In genomic region chr11:31563826-31564741, GRCm38 (mm10) we compare ENCODE assay signal across 10 mouse cellular contexts.
A peak's percentile ranks its signal among the peaks of the same experiment; 100 is the strongest.
DNase-seq lines count a peak whose midpoint lies in the region; ATAC-seq and TF ChIP-seq lines count a peak whose summit lies in the region.
"Had no signal": no experiment of that assay in that cellular context is flagged by ENCODE, and none has a peak within 500 bp of the region (broad histone marks: within the 10 kb centered on the region; RNA-seq: fewer than 3 reads in every experiment).

No protein-coding gene starts in this region.

- no peak overlapping the region for H3K4me3 ChIP-seq in lung, adult 2 months (replicated peaks; ENCODE audit: extremely low read depth, low read depth, low read length)
- H3K4me3 ChIP-seq in heart, embryonic 13.5 days, result no peak overlapping the region
- no peak overlapping the region for H3K4me3 ChIP-seq in stomach, postnatal 0 days (ENCODE audit: low read depth, low read length)
- H3K4me3 ChIP-seq in hindbrain, embryonic 16.5 days (ENCODE audit: low read length), result no peak overlapping the region
- no peak overlapping the region for H3K4me3 ChIP-seq in hindbrain, embryonic 10.5 days
- H3K4me3 ChIP-seq in thymus, adult 2 months (ENCODE audit: control insufficient read depth, insufficient read depth, low read length), result no peak overlapping the region
- H3K4me3 ChIP-seq: hindbrain, embryonic 13.5 days had no signal

- no peak for TF ChIP-seq EP300 in stomach, postnatal 0 days (optimal IDR thresholded peaks at IDR 0.05)

- no peaks in the 10 kb centered on the region for H3K36me3 ChIP-seq in heart, embryonic 13.5 days
- H3K36me3 ChIP-seq in stomach, postnatal 0 days (ENCODE audit: control insufficient read depth, insufficient read depth, low read length), result no peaks in the 10 kb centered on the region
- H3K36me3 ChIP-seq in hindbrain, embryonic 16.5 days (ENCODE audit: control insufficient read depth, insufficient read depth, low read length), result no peaks in the 10 kb centered on the region
- H3K36me3 ChIP-seq in hindbrain, embryonic 10.5 days, result no peaks in the 10 kb centered on the region
- no peaks in the 10 kb centered on the region for H3K36me3 ChIP-seq in thymus, adult 2 months (ENCODE audit: control insufficient read depth, insufficient read depth, low read length)
- H3K36me3 ChIP-seq: hindbrain, embryonic 13.5 days had no signal

- no peak for TF ChIP-seq POLR2A in lung, adult 2 months (IDR thresholded peaks at IDR 0.05; ENCODE audit: borderline replicate concordance, extremely low read depth, low read depth, low read length)
- TF ChIP-seq POLR2A in thymus, adult 2 months (IDR thresholded peaks at IDR 0.05; ENCODE audit: control insufficient read depth, extremely low read depth, insufficient read depth, low read length, poor library complexity), result no peak

- no peak for ATAC-seq in heart, embryonic 13.5 days (ENCODE audit: extremely low read depth, insufficient number of reproducible peaks, low FRiP score, low TSS enrichment)
- ATAC-seq in stomach, postnatal 0 days (ENCODE audit: low FRiP score, low TSS enrichment), result peak; percentile 24; the same call in 1 of the 2 replicates
- ATAC-seq in hindbrain, embryonic 16.5 days, result no peak
- ATAC-seq: CD4-positive, CD25-positive, alpha-beta regulatory T cell, adult 4 months had no signal

- H3K4me1 ChIP-seq in lung, adult 2 months (ENCODE audit: control insufficient read depth, insufficient read depth, low read length), result no peaks in the 10 kb centered on the region
- peaks cover 21% of the 10 kb centered on the region for H3K4me1 ChIP-seq in heart, embryonic 13.5 days
- 0 out of 2 replicates have a peak, but pooled peaks cover 3% of the 10 kb centered on the region for H3K4me1 ChIP-seq in stomach, postnatal 0 days (replicated peaks; ENCODE audit: control insufficient read depth, insufficient read depth)
- H3K4me1 ChIP-seq in hindbrain, embryonic 16.5 days (ENCODE audit: control insufficient read depth, insufficient read depth, low read depth, low read length), result no peaks in the 10 kb centered on the region
- H3K4me1 ChIP-seq in hindbrain, embryonic 10.5 days (replicated peaks), result peaks cover 2% of the 10 kb centered on the region; the same call in 1 of the 2 replicates
- H3K4me1 ChIP-seq in thymus, adult 2 months (replicated peaks; ENCODE audit: control insufficient read depth, insufficient read depth, low read length), result no peaks in the 10 kb centered on the region
- H3K4me1 ChIP-seq: hindbrain, embryonic 13.5 days had no signal

- H3K27ac ChIP-seq in heart, embryonic 13.5 days (replicated peaks), result peak overlapping the region; percentile 77
- no peak overlapping the region for H3K27ac ChIP-seq in stomach, postnatal 0 days (replicated peaks)
- no peak overlapping the region for H3K27ac ChIP-seq in hindbrain, embryonic 16.5 days (ENCODE audit: low read depth, low read length)
- no peak overlapping the region for H3K27ac ChIP-seq in hindbrain, embryonic 10.5 days
- no peak overlapping the region for H3K27ac ChIP-seq in thymus, adult 2 months (ENCODE audit: control insufficient read depth, insufficient read depth, low read length)
- H3K27ac ChIP-seq: hindbrain, embryonic 13.5 days had no signal

- 0 out of 2 replicates have a peak, but pooled peaks cover 4% of the 10 kb centered on the region for H3K9me3 ChIP-seq in heart, embryonic 13.5 days
- H3K9me3 ChIP-seq in stomach, postnatal 0 days (ENCODE audit: control insufficient read depth, low read length), result no peaks in the 10 kb centered on the region
- H3K9me3 ChIP-seq in hindbrain, embryonic 16.5 days (ENCODE audit: control insufficient read depth, low read length), result no peaks in the 10 kb centered on the region
- H3K9me3 ChIP-seq in hindbrain, embryonic 10.5 days, result no peaks in the 10 kb centered on the region
- H3K9me3 ChIP-seq: hindbrain, embryonic 13.5 days had no signal

- peak overlapping the region; percentile 35 for H3K4me2 ChIP-seq in heart, embryonic 13.5 days
- H3K4me2 ChIP-seq in stomach, postnatal 0 days (replicated peaks; ENCODE audit: low read depth), result no peak overlapping the region
- H3K4me2 ChIP-seq in hindbrain, embryonic 16.5 days (ENCODE audit: low read length), result no peak overlapping the region
- H3K4me2 ChIP-seq: hindbrain, embryonic 13.5 days had no signal

- no peak overlapping the region for H3K9ac ChIP-seq in heart, embryonic 13.5 days
- no peak overlapping the region for H3K9ac ChIP-seq in stomach, postnatal 0 days (ENCODE audit: low read length)
- no peak overlapping the region for H3K9ac ChIP-seq in hindbrain, embryonic 16.5 days (ENCODE audit: low read depth, low read length)
- H3K9ac ChIP-seq: hindbrain, embryonic 13.5 days had no signal

- DNase-seq in lung, adult 18-20 months, result peak; percentile 15 to 42
- DNase-seq in lung, adult 2 months, result no peak
- peak; percentile 13 to 19 for DNase-seq in kidney, postnatal 36 days
- DNase-seq in stomach, postnatal 0 days (ENCODE audit: low spot score), result no peak
- no peak for DNase-seq in hindbrain, embryonic 10.5 days (ENCODE audit: low spot score)
- DNase-seq in thymus, adult 2 months, result no peak

- TF ChIP-seq CTCF in lung, adult 2 months (IDR thresholded peaks at IDR 0.05; ENCODE audit: insufficient read depth, low read length), result no peak
- TF ChIP-seq CTCF in stomach, postnatal 0 days (IDR thresholded peaks at IDR 0.05; ENCODE audit: low read depth), result no peak
- no peak for TF ChIP-seq CTCF in thymus, adult 2 months (IDR thresholded peaks at IDR 0.05; ENCODE audit: borderline replicate concordance, control insufficient read depth, extremely low read depth, insufficient read depth, low read length, poor library complexity)

- H3K27me3 ChIP-seq in heart, embryonic 13.5 days (replicated peaks), result no peaks in the 10 kb centered on the region
- no peaks in the 10 kb centered on the region for H3K27me3 ChIP-seq in stomach, postnatal 0 days (ENCODE audit: control insufficient read depth, insufficient read depth, low read length)
- H3K27me3 ChIP-seq in hindbrain, embryonic 16.5 days (replicated peaks; ENCODE audit: control insufficient read depth, insufficient read depth, low read length), result no peaks in the 10 kb centered on the region
- no peaks in the 10 kb centered on the region for H3K27me3 ChIP-seq in hindbrain, embryonic 10.5 days (ENCODE audit: insufficient read depth, poor library complexity, severe bottlenecking)
- H3K27me3 ChIP-seq in thymus, adult 2 months (ENCODE audit: control insufficient read depth, insufficient read depth, low read length), result no peaks in the 10 kb centered on the region
- H3K27me3 ChIP-seq: hindbrain, embryonic 13.5 days had no signal

- 32% methylated on average over 10 of the region's 10 CpGs for WGBS in lung, adult 2 months
- 22% methylated on average over 10 of the region's 10 CpGs for WGBS in heart, embryonic 13.5 days
- WGBS in stomach, postnatal 0 days, result 36% methylated on average over 10 of the region's 10 CpGs
- WGBS in hindbrain, embryonic 16.5 days, result 70% methylated on average over 10 of the region's 10 CpGs
- 70% methylated on average over 10 of the region's 10 CpGs for WGBS in hindbrain, embryonic 10.5 days
- WGBS in thymus, adult 2 months, result 49% methylated on average over 10 of the region's 10 CpGs

Comparison
In these comparisons a context has a peak if more than half of its experiments do, and no peak if none do; other contexts are left out.
1. DNase-seq: peak in lung, adult 18-20 months (2 of 2) and kidney, postnatal 36 days (2 of 2); none in lung, adult 2 months (single experiment), stomach, postnatal 0 days (single experiment), hindbrain, embryonic 10.5 days (single experiment) and thymus, adult 2 months (single experiment).